Mouse (Mus musculus) layer of hippocampus, adult 9-11 months (tissue): Measurements from ENCODE around the gene Zfhx3.
A peak's percentile ranks its signal among the peaks of the same experiment; 100 is the strongest.

Experiments used
- DNase-seq: peaks from one replicate; pipeline ENCODE4 v3.0.0; 2022

Zfhx3 gene

DNA sequence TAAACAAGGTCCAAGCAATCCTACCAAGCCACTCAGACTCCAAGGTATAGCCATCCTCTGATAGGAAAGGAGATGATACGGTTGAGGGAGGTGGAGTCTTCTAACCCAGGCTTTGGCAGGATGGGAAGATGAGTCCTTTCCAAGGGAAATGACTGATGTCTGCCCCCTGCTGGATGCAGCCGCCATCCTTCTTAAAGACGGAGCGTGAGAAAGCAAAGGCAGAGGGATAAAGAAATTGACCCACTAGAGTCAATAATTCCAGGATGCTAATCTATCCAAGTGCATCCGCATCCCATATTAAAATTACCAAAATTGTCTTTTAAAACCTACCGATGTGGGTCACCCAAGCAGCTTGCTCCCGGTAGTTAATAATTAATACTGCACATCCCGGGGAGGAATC is 158.7 kb downstream of the Zfhx3 start:
- peak; percentile 13 for DNase-seq

DNA sequence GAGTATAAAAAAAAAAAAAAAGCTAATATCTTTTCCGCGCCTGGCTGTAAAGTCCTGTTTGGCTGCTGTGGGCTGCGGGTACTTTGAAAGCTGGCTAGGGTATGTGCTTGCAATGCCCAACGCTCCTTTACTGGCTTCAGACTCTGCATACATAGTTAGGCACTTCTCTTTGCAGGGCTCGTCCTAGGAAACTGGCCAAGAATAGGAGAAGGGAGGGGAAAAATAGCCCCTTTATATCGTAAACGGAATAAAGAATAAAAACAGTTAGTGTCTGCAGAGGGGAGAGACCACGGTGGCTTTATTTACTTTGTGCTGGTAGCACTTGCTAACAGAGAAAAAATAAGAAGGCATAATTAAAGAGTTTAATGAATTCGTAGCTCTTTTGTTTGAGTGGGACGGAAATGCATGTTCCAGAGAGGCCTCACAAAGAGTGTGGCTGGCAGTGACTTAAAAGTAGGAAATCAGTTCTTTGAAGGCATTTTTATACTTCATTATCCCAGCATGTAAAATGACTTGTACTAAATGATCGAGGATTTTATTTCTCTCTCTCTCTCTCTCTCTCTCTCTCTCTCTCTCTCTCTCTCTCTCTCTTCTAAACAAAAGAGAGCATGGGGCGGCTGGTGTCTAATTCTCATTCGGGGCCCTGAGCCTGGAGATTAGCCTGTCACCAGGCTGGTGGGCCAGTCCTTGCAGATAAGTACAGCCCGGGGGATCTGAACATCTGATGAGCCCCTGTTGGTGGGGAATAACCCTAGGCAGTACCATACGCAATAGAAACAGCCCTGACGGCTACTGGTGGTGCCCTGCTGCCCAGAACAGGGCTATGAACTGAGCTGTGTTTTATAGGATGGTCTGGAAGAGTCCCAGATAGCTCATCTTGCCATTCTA is 159.8 kb downstream of the Zfhx3 start:
- peak; percentile 20 for DNase-seq

DNA sequence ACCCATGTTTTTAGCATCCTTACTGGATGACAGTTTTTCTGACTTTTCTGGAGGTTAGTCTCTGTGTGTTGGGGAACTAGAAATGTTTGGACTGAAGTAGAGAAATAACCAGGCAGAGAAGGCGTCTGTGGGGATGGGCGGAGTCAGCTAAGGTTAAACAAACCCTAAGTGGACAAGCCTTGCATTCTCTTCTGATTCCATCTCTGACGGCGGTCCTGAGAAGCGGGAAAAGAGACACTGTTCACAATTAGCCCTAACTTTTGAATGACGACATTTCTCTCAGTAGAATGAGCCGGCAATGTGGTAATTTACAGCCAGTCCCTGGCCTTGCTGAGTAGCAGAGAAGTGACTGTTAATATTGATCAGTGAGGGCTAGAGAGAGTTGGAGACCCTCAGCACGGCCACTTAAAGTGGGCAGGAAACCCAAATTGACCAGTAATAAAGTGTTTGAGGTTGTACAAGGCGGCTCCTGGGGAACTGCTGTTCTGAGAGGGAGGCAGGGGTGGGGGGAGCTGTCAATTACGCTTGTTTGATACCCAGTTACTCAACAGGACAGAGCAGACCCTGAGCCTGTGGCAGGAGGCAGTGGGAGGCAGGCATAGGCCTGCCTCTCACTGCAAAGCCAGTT is 162.1 kb downstream of the Zfhx3 start:
- no peak for DNase-seq

DNA sequence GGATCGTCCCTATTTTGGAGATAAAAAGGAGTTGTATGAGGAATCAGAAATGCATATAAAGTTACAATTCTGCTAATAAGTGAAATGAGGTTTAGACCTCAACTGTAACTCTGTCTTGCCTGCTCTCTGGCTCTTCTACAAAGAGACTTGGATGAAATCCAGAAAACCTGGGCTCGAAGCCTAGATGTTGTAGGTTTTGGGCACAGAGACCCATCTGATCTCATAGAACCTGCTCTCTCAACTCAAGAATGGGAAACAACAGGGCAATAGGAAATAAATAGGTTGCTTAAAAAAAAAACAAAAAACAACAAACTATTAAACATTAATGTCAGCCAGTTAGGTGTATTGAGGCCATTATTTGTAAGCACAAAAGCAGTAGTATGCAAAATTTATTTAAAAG is 182.6 kb downstream of the Zfhx3 start:
- DNase-seq: peak; percentile 55

DNA sequence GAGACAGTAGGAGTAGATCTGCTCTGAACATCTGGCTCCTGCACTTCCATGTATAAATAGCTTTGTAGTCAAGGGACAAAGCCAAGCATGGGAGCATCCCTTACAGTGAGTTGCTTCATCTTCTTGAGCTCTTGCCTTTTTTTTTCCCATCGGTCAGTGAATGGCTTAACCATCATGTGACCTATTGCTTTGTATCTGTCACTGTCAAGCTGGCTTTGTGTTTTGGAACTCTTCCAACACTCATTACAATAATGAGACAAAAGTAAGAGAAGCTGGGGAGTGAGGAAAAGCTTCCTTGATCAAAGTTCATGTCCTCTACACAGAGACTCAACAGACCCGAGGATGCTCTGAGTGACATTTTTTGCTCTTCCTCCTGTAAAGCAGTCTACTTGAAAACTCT is 183.0 kb downstream of the Zfhx3 start:
- no peak for DNase-seq

DNA sequence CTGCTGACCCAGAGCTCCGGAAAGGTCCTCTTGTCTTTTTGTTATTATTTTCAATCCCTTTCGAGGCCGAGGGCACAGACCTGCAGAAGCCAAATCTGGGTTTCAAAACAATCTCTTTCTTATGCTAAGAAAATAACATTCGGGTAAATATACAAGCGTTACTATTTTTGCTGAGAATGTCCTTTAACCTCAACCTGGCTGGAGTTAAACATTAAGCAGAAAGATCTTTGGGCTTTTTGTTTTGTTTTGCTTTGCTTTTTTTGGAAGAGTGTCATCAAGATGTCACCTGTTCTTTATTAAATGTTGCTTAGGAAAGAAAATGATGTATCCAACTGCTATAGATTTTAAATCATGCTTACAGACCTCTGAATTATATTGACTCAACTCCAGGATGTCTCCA is 204.1 kb downstream of the Zfhx3 start:
- no peak for DNase-seq

DNA sequence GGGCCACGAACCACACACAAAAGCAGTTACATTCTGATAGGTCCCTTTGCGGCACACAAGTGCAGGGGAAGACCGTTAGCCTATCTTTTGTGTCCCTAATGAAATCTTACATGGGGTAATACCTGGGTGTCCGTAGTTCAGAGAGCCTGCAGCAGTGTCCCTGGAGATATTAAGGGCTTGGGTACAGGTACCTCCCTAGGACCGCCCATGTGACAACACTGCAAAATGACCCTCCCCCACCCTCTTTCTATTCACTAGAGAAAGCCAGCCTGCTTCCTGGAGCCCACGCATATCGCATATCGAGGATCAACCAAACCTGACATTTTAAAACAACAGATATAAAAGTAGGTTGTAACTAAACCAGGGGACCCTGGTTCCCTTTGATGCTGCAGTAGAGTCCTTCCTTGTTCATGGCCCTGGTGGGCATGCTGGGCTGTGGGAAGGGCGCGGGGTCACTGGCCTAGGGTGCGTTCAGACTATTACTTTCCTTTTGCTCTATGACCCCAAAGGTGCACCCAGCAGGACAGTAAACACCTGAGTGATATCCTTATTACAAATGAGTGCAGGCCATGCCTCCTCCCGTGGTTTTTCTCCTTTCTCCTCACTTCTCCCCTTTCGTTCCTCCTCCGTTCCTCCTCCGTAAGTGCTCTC is 206.3 kb downstream of the Zfhx3 start:
- DNase-seq: no peak

DNA sequence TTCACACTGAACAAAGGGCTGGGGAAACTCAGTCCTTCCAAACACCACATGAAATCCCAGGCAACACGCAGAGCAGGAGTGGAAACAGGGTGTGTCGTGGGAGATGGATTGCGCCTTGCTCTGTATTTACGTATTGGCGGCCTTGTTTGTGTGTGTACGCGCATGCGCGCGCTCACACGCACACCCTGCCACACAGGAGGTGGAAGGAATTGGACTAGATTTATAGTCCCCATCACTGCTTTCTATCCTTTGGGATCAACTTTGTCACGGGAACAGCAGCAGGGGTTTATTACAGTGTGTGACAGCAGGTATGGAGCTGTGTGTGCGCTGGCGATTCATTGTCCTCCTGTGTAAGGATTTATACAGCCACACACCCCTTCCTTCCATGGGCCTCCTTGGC is 228.4 kb downstream of the Zfhx3 start:
- DNase-seq: no peak

DNA sequence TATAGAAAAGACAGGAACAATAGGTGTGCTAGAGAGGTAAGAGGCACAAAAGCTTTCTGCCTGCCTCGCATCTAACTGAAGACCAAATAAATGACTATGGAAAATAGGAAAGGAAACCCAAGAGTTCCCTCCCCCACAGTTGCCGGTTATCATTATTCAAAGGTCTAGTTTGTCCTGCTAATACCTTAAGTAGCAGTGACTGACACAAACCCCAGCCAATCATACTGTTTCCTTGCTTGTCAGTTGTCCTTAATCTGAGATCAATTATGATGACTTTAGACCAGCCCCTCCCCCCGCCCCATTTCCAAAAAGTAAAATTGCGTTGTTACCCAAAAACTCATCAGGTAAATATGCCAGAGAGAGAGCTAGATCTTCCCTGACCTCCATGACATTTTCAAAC is 240.9 kb downstream of the Zfhx3 start:
- no peak for DNase-seq

DNA sequence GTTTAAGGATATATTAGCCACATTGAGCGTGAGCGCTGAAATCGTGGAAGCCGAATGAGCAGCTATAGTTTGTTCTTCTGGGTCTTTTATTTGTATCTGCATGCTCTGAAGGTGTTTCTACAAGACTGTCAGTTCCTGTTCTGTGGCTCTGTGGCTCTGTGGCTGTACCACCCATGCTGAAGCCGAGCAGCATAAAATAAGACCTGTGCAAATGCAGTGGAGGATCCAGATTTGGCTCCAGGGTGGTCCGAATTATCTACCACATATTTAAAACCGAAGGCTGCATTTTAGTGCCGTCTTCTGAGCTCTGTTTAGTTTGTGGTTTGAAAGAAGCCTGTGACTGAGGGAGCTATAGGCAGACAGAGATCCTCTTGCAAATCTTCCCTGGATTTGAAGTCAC is 241.5 kb downstream of the Zfhx3 start:
- no peak for DNase-seq

DNA sequence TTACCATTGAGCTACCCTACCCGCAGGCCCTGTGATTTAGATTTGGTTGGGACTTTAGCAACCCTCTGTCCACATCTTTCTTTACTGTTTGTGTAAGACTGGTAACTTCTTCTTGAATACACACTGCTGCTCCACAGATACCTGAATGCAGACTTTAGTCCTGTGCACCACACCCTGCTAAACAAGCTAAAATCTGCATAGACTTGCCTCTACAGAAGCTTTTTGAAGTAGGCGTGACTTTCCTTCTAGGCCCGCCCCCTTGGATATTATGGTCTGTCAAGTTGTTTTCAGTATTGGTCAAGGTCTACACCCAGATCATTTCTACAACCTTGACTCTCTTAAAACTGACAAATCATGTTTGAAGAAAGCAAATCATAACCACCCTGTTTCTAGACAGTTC is 243.8 kb downstream of the Zfhx3 start:
- DNase-seq: no peak

DNA sequence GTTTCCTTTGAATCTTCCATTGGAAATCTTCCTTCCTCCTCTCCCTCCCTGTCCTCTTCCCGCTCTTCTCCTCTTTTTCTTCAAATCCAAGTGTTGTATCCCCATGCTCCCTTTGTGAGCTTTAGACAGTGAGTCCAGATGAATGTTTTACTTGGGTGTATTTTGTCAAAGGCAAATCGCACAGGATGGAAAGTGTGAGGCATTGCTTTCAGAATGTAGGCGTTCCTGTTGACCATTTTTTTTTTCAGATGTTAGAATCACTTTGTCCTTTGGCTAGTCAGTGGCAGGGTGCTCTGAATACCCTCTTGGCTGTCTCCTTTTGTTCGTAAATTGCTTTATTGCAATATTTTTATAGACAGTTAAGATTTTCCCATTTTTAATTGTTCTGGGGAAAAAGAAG is 245.6 kb downstream of the Zfhx3 start:
- no peak for DNase-seq

DNA sequence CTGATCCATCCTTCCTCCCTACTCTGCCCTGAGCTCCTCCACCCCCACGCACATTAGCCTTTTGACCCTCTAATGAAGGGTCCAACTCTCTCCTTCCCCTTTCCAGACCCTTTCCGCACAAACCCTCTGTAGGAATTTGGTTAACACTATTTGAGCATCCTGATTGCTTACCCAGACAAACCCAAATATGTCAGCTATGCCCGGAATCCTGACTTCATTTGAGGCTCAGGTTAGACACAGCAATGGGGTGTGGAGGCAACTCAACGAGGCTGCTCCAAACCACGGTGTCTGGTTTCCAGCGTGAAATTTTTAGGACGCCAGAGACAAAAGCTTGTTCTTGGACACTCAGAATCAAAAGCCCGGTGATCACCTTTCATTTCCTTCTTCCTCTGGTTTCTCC is 252.1 kb downstream of the Zfhx3 start:
- DNase-seq: no peak

DNA sequence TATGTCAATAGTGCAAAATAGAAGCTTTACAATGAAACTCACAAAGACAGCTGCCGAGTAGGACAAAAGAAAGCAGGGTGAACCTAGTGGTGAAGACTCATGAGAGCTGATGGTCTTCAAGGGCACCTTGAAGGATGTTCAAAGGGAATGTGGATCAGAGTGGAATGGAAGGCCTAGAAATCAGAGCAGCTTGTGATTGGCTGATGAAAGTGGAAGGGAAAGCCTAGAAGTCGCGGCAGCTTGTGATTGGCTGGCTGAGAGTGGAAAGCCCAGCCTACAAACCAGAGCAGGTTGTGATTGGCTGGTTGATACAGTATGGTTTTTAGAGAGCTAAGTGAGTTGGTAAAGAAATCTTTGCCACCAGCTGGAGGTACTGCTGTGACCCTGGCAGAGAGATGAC is 272.6 kb downstream of the Zfhx3 start:
- no peak for DNase-seq

DNA sequence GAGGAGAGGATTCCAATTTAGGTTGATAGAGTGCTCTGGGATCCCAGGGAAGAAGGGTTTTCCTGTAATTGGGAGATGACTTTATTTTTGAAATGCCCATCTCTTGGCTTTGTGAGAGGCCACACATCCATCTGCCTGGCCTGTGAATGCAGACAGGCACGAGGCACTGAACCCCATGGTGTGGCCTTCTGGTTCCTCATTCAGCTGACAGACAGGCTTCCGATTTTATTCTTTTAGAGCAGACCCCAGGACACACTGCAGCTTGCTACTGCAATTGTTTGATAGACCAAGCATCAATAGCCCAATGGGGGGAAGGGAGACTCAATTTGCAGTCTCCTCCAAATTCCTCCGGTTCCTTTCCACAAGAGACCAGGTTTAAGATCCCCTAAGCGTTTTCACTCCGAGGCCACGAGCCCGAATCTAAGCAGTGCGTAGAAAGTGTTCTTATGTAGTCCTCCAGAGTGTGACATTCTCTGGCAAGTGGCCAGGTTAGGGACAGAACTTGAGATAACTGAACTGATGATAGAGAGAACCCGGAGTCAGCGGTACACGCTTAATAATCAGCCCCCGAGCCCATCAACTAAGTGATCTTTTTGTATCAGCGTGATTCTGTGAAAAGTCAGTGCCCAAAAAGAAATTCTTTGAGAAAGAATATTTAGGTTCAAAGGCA is 275.9 kb downstream of the Zfhx3 start:
- no peak for DNase-seq

DNA sequence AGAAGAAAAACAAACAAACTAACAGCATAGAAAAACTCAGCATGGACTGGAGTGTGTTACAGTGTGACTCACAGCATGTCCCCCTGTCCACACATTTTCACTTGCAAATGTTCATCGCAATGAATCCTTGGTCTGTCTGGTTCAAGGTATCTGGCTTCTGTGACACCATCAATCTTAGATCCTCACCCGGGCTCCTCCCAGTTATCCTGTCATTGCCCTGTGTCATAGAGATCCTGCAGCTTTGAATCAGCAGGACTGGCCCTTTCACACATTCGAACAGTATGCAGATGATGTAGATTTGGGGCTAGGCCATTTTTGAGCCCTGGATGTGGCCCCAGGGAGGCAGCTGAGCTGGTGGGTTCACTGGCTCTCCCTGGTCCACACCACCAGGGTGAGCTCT is 278.1 kb downstream of the Zfhx3 start:
- DNase-seq: no peak

DNA sequence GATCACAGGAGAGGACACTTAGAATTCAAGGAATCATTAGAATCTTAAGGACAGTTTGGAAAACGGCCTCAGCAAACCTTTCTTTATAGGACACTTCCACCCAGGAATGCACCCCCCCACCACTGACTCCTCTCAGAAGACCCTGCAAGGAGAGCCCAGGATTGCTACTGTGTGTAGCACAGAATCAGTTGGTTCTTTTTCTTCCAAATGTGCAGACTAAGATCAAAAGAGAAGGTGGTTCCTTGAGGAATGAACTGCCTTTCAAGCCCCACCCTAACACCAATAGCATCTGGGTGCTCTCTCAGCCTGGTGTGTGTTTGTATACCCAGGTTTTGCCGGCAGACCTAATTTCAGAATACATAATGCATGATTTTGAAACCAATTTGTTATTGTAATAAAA is 279.6 kb downstream of the Zfhx3 start:
- DNase-seq: no peak

DNA sequence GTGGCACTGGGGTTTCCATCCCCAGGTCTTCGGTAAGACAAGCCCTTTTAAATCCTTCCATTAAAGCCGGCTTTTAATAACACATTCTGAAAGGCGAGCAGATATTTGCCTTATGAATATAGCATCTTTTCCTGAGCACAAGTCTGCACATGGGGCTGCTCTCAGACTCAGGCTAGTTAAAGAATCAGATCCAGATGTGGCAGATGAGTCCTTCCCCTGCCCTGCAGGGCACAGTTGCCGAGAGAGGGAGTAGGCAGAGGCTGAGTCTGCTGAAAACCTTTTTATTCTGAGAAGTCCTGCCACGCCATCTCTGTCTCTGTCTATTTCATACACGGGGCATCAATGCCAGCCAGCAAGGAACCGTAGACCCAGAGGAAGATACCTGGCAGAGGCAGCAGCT is 289.9 kb downstream of the Zfhx3 start:
- no peak for DNase-seq

DNA sequence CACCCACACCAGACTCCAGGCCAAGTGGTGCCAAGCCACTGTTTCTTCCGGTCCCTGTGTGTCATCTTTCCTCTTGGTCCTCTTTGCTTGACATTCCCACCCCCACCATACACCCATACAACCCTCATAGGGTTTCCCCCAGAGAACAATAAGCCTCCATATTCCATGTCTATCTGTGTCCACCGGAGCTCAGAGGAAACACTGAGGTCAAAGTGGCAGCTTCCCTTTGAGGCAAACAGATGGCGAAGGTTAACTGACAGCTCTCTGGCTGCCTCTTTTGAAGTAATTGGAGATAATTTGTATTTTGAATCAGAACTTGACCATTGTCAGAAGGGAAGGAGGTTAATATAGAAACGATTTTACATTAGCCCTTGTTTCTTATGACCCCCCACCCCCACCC is 292.0 kb downstream of the Zfhx3 start:
- no peak for DNase-seq

DNA sequence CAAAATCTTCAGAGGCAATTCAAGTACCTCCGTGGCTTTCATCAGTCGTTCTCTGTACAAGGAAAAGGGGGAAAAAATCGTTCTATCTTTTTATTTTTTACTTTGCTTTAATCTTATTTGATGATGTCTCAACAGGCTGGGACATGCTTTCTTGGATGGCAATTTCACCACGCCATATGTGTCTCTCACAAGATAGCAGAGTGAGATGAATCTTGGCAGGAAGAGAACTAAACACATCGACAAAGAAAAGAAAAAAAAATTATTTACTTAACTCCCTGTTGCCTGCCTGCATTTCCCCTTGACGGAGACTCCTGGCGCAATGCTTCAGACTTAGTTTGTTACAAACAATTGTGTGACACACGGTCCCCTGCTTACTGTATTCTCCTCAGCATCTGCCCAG is 294.3 kb downstream of the Zfhx3 start:
- DNase-seq: peak; percentile 40

DNA sequence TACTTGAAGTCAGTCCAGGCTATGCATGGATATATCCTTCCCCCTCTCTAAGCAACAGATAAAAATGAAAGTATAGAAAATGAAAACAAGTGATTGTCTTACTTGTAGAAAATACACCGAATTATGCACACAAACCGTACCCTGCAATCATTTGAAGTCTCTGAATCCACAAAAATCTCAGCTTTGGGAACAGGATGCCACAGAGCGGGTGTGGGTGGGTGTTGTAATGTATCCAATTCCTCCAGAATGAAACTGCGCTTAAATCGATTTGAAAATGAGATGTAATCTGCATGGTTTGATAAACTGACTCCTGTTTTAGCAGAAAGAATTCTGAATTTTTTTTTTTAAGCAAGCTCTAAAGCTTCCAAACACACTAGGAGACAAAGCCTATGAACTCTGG is 297.1 kb downstream of the Zfhx3 start:
- peak; percentile 31 for DNase-seq

DNA sequence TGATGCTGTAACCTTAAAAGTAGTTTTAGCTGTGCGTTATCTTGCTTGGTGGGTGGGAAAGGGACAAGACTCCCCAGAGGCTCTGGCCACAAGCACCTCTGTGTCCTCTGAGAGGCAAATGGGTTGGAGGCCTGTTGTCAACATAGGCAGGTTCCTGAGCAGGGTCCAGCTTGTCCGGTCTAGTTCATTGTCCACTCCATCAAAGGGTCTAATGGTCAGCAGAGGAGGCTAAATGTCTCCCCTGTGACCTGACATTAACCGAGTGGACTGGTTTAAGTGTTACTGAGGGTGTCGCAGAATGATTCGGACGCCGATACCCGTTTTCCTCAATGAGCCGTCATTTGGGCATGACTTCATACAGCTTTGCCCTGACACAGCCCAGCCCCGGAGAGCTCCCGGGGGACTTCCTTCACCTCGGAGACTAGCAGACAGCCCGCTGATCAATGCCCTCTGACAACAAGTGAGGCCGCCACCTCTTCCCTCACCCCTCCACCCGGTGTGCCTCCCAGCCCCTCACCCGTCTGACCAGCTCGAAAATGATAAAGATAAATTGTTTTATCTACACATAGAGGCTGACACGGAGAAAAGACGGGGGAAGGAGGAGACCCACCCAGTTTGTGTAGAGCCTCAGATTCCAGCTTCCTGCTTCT is 298.7 kb downstream of the Zfhx3 start:
- no peak for DNase-seq

DNA sequence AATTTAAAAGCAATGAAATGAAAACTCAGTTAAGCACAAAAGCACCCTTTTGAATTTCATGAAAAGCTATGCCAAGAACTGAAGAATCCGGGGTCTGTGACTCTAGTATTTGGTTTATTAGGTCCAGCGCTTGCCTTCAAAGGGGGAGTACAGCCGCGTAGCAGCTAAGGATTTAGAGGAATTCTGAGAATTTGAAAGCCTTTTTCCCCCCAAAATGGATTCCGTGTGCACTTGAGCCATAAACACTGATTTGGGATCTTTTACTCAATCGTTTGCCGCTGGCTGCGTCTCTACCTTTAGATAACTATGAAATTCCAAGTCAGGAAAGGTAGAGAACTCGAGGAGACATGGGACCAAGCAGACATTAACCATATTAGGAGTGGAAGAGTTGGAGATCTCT is 300.8 kb downstream of the Zfhx3 start:
- no peak for DNase-seq
